Mouse (Mus musculus) G1E (cell line): ENCODE data around the gene Uba3. TPM values are rescaled to one million over a fixed set of nuclear protein-coding genes. Genes with fewer than 3 reads are reported as not detected.

Source experiments
- ATAC-seq: 2 replicates; pipeline ENCODE4 v1.8.0; 2016; ENCODE audit warnings: mild to moderate bottlenecking; ENCODE audit not compliant: insufficient number of reproducible peaks, poor library complexity, low FRiP score, severe bottlenecking; ENCODE audit errors: extremely low read depth
- DNase-seq: peaks from one replicate; pipeline ENCODE4 v3.0.0; 2012; ENCODE audit warnings: low spot score
- H3K27me3 ChIP-seq: 2 replicates; pipeline ENCODE4 v1.6.1; 2012; ENCODE audit warnings: mild to moderate bottlenecking, low read length, inconsistent platforms; ENCODE audit not compliant: insufficient read depth
- H3K36me3 ChIP-seq: replicated peaks from 2 replicates; pipeline ENCODE3; 2012; ENCODE audit warnings: mild to moderate bottlenecking, inconsistent platforms
- H3K4me1 ChIP-seq: 2 replicates; pipeline ENCODE4 v1.6.1; 2012; ENCODE audit warnings: low read depth, low read length, inconsistent platforms, mixed read lengths; ENCODE audit not compliant: insufficient read depth
- H3K4me3 ChIP-seq: 2 replicates; pipeline ENCODE4 v1.5.1; 2012; ENCODE audit warnings: low read depth, mild to moderate bottlenecking, inconsistent platforms, low read length, moderate library complexity, mixed read lengths
- H3K9me3 ChIP-seq: replicated peaks from 2 replicates; pipeline ENCODE4 v1.6.1; 2012; ENCODE audit warnings: inconsistent platforms
- CTCF ChIP-seq: IDR thresholded peaks from 2 replicates; pipeline ENCODE4 v1.5.1; 2012; ENCODE audit warnings: low read depth, low read length, inconsistent platforms, mixed read lengths
- GATA1 ChIP-seq: IDR thresholded peaks from 2 replicates; pipeline ENCODE4 v1.6.1; 2012; ENCODE audit warnings: borderline replicate concordance, low read length, inconsistent platforms, mixed read lengths
- GATA2 ChIP-seq: IDR thresholded peaks from 2 replicates; pipeline ENCODE4 v1.6.1; 2012; ENCODE audit warnings: low read depth, low read length, inconsistent platforms, borderline replicate concordance
- POLR2AphosphoS5 ChIP-seq: IDR thresholded peaks from 2 replicates; pipeline ENCODE4 v1.6.1; 2012; ENCODE audit warnings: low read depth, low read length, inconsistent platforms; ENCODE audit not compliant: insufficient replicate concordance
- TAL1 ChIP-seq: conservative IDR thresholded peaks from 2 replicates; pipeline ENCODE4 v1.6.1; 2012; ENCODE audit warnings: low read depth, low read length, inconsistent platforms, mixed read lengths
- polyA plus RNA-seq: library from polyadenylated mRNA; stranded (reverse); fragments of >175 nt; gene quantifications from 2 replicates; pipeline ENCODE4 v1.2.3, GENCODE M21; 2012
- total RNA-seq, 2 experiments: library from RNA; stranded (forward) in 1 of 2; stranded (reverse) in 1 of 2; fragments of 200-1000 nt in 1 of 2; fragments of >200 nt in 1 of 2; fragmentation: Nextera tagmentation in 1 of 2; gene quantifications; 2 replicates each; pipeline ENCODE4 v1.2.3; 2014 to 2017

Uba3 gene
- total and polyA plus RNA-seq, 3 experiments, result 11.2 to 122 (median 98.7) TPM

- TF ChIP-seq GATA2 (no peak), TAL1 (no peak), POLR2AphosphoS5 (no peak)
- no peak for ATAC-seq
- H3K27me3 ChIP-seq, result no peaks in the 10 kb centered on the region
- peaks cover 43% of the 10 kb centered on the region for H3K36me3 ChIP-seq
- DNase-seq, result no peak
- H3K9me3 ChIP-seq, result no peaks in the 10 kb centered on the region
- H3K4me1 ChIP-seq, result peaks cover 22% of the 10 kb centered on the region
- H3K4me3 ChIP-seq, result peak overlapping the region; percentile 81
Observed at GRCm38 (mm10) chr6:97147755-97148382, 57.6 kb downstream of the Uba3 start.

GRCm38 (mm10) chr6:97145156-97145555 is 60.3 kb downstream of the Uba3 start:
- no peak for TF ChIP-seq GATA1
- no peak for TF ChIP-seq POLR2AphosphoS5
- TF ChIP-seq TAL1, result no peak
- no peak for TF ChIP-seq GATA2
- TF ChIP-seq CTCF, result no peak
- no peaks in the 10 kb centered on the region for H3K27me3 ChIP-seq
- H3K36me3 ChIP-seq, result peaks cover 55% of the 10 kb centered on the region
- ATAC-seq (no peak), DNase-seq (no peak)
- no peaks in the 10 kb centered on the region for H3K9me3 ChIP-seq
- H3K4me1 ChIP-seq, result peaks cover 22% of the 10 kb centered on the region
- H3K4me3 ChIP-seq, result no peak overlapping the region

GRCm38 (mm10) chr6:97144359-97144758 is 61.1 kb downstream of the Uba3 start:
- no peak for ATAC-seq
- Histone ChIP-seq H3K9me3 (no peaks in the 10 kb centered on the region), H3K27me3 (no peaks in the 10 kb centered on the region), H3K4me3 (no peak overlapping the region), H3K4me1 (peaks cover 20% of the 10 kb centered on the region), H3K36me3 (peaks cover 63% of the 10 kb centered on the region)
- TF ChIP-seq POLR2AphosphoS5, result no peak
- TF ChIP-seq TAL1, result no peak
- TF ChIP-seq GATA2, result no peak
- TF ChIP-seq GATA1, result no peak
- no peak for TF ChIP-seq CTCF
- no peak for DNase-seq

GRCm38 (mm10) chr6:97142611-97143010 is 62.8 kb downstream of the Uba3 start:
- Histone ChIP-seq H3K4me1 (peaks cover 4% of the 10 kb centered on the region), H3K36me3 (peaks cover 63% of the 10 kb centered on the region), H3K4me3 (no peak overlapping the region), H3K27me3 (no peaks in the 10 kb centered on the region), H3K9me3 (no peaks in the 10 kb centered on the region)
- no peak for DNase-seq
- TF ChIP-seq GATA1 (no peak), CTCF (no peak), GATA2 (no peak), POLR2AphosphoS5 (no peak), TAL1 (no peak)
- ATAC-seq, result no peak

- Histone ChIP-seq H3K36me3 (peaks cover 61% of the 10 kb centered on the region), H3K4me3 (no peak overlapping the region), H3K4me1 (no peaks in the 10 kb centered on the region), H3K27me3 (no peaks in the 10 kb centered on the region), H3K9me3 (no peaks in the 10 kb centered on the region)
- TF ChIP-seq TAL1 (no peak), POLR2AphosphoS5 (no peak), CTCF (no peak), GATA1 (no peak), GATA2 (no peak)
- DNase-seq (no peak), ATAC-seq (no peak)
Observed at GRCm38 (mm10) chr6:97141811-97142210, 63.6 kb downstream of the Uba3 start.

Other genes with a start within 250 kb of the Uba3 start
- gene Fam19a4, start 145.2 kb downstream of the Uba3 start, total RNA-seq (2014; fragmentation: Nextera tagmentation), result not detected in 2 replicates
- gene Fam19a4, start 145.2 kb downstream of the Uba3 start, total RNA-seq (2017), result 0.06 and 0.16 TPM in 2 replicates
- not detected in 2 replicates for gene Fam19a4, start 145.2 kb downstream of the Uba3 start, polyA plus RNA-seq
- 16.0 and 21.2 TPM in 2 replicates for gene Eogt, start 56.5 kb downstream of the Uba3 start, total RNA-seq (2014; fragmentation: Nextera tagmentation)
- 10.6 and 11.9 TPM in 2 replicates for gene Eogt, start 56.5 kb downstream of the Uba3 start, total RNA-seq (2017)
- 0.45 and 0.61 TPM in 2 replicates for gene Eogt, start 56.5 kb downstream of the Uba3 start, polyA plus RNA-seq
- gene Tmf1, start 26.5 kb downstream of the Uba3 start, total RNA-seq (2014; fragmentation: Nextera tagmentation), result 36.2 and 38.5 TPM in 2 replicates
- gene Tmf1, start 26.5 kb downstream of the Uba3 start, total RNA-seq (2017), result 76.1 and 121 TPM in 2 replicates
- 6.6 and 7.5 TPM in 2 replicates for gene Tmf1, start 26.5 kb downstream of the Uba3 start, polyA plus RNA-seq
- gene Arl6ip5, start 5.0 kb upstream of the Uba3 start, total RNA-seq (2014; fragmentation: Nextera tagmentation), result 67.5 and 81.2 TPM in 2 replicates
- gene Arl6ip5, start 5.0 kb upstream of the Uba3 start, total RNA-seq (2017), result 54.5 and 57.1 TPM in 2 replicates
- 10.2 and 22.4 TPM in 2 replicates for gene Arl6ip5, start 5.0 kb upstream of the Uba3 start, polyA plus RNA-seq
- gene Lmod3, start 47.1 kb upstream of the Uba3 start, total RNA-seq (2014; fragmentation: Nextera tagmentation), result not detected in 2 replicates
- 0.12 and 0.22 TPM in 2 replicates for gene Lmod3, start 47.1 kb upstream of the Uba3 start, total RNA-seq (2017)
- not detected in 2 replicates for gene Lmod3, start 47.1 kb upstream of the Uba3 start, polyA plus RNA-seq